Mouse (Mus musculus) G1E (cell line): Measurements from ENCODE around the gene Slc4a4.

Experiments used
- CTCF ChIP-seq: IDR thresholded peaks from 2 replicates; pipeline ENCODE4 v1.5.1; 2012; ENCODE audit warnings: low read depth, low read length, inconsistent platforms, mixed read lengths
- GATA1 ChIP-seq: IDR thresholded peaks from 2 replicates; pipeline ENCODE4 v1.6.1; 2012; ENCODE audit warnings: borderline replicate concordance, low read length, inconsistent platforms, mixed read lengths

DNA sequence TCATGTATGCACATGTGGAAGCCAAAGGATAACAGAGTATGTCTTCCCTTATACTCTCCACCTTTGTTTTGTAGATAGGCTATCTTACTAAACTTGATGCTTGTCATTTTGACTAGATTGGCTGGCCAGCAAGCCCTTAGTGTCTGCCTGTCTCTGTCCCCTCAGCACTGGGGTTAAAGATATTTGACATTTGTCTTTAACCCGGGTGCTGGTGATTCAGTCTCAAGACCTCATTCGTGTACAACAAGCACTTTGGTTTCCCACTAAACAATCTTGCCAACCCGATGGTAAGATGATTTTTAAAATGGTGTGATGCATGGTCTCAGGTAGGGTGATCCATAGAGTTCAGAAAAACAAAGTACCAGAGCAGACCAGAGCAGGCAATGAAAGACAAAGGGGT, 210.7 kb downstream of the Slc4a4 start:
- TF ChIP-seq GATA1 (no peak), CTCF (no peak)
